Mouse (Mus musculus): ENCODE results near the gene Pde4a.
A peak's percentile ranks its signal among the peaks of the same experiment; 100 is the strongest.

GRCm38 (mm10) chr9:21241343-21241742, 75.8 kb downstream of the Pde4a start:
- TF ChIP-seq CTCF (IDR thresholded peaks at IDR 0.05; ENCODE audit: borderline replicate concordance, extremely low read depth, insufficient read depth, insufficient read length) (peak; percentile 98), POLR2A (IDR thresholded peaks at IDR 0.05; ENCODE audit: borderline replicate concordance, extremely low read depth, insufficient read depth, insufficient read length, poor library complexity, severe bottlenecking) (no peak)

Data from brain, embryonic 14.5 days (tissue).